Mouse (Mus musculus) spleen, postnatal 0 days (tissue): ENCODE measurements around the gene Pkig. TPM values are rescaled to one million over a fixed set of nuclear protein-coding genes. Genes with fewer than 3 reads are reported as not detected.

Experiments used
- polyA plus RNA-seq: library from polyadenylated mRNA; unstranded; fragments of >200 nt; fragmentation: Nextera tagmentation; extraction: Ambion mirVana; gene quantifications from 2 replicates; pipeline ENCODE4 v1.2.1, GENCODE M21; 2015

The Pkig gene
- polyA plus RNA-seq = 158 and 175 TPM in 2 replicates

GRCm38 (mm10) chr2:163657975-163658886 is at the start of gene Pkig:
Gene Pkig (plus strand): TSS chr2:163658386.

DNA sequence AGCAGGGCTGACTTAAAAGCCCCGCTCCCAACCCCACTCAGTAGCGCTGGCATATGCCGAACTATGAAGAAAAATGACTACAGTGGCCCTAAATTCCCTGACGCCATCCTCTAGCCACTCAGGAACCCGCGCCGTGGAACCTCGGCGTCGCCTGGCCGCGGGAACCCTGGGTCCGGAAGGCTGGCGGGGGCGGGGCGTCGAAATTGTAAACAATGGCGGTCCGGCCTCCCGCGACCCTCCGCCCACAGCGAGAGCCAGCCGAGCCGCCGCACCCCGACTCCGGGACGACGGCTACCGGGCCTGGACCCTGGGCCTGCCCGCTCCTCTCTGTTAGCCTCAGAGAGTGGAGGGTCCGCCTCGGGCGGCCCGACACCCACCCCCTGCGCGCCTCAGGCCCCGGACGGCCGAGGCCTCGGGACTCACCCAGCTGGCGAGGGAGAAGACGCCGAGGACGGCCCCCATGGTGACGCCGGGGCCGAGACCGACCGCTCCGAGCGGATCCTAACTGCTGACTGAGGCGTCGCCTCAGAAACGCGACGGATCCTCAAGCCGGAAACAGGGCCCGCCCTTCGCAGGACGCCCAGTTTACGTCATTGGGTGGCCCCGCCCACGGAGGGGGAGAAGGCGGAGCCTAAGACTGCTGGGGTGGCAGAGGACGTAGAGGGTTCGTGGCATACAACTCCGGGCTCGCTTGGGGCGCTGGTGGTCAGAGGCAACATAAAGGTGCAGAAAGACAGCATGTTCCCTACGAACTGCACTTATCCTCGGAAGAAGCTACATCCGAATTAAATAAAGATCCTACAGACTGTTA is 13.4 kb upstream of the Pkig start, which contains the start of gene Serinc3:
TSS of gene Serinc3 (minus strand) at position 557 of the 811 bp plus-strand sequence.

DNA sequence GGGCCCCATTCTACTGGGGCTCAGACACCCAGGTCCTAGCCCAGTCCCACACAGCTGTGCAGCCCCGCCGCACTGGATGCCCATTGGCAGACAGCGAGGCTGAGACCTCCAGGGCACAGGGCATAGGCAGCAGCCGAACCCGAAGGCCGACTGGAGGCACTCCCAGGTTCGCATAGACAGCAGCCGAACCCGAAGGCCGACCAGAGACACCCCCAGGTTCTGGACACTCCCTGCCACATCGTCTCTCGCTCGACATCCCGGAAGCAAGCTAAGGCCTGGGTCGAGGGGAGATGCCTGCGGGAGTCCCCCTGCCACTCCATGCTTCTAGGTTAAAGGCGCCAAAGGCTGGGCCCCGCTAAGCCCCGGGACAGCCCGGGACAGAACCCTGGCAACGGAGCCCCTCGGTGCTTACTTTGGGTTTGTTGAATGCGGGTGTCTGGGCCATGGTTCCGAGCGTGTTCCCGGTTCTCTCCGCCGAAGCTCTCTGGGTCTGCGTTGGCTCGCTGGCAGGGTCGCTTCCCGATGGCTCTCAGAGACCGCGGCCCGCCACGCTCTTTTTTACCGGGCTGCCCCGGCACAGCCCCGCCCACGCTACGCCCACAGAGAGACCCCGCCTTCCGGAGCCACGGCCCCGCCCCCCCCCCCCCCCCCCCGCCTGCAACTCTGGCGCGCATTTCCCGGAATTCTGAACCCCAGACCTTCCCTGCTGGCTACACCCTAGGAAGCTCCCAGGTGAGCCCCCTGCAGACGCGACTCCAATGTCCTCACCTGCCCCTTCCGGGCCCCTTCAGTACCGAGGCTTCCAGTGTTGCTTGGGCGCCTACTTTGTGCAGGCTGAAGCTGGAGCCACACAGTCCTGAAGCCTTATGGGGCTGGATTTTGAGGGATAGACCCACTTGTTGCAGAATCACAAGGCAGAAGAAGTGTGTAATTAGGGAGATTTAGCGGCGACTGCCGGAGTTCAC is 91.7 kb downstream of the Pkig start, which contains the start of gene Ada:
TSS of gene Ada (minus strand) at position 593 of the 965 bp plus-strand sequence.

Other genes starting within 250 kb of the Pkig start
- gene Oser1, start 233.7 kb upstream of the Pkig start, polyA plus RNA-seq = 44.9 and 45.3 TPM in 2 replicates
- gene Gdap1l1, start 219.9 kb upstream of the Pkig start, polyA plus RNA-seq = 0.19 and 0.38 TPM in 2 replicates
- gene Fitm2, start 185.8 kb upstream of the Pkig start, polyA plus RNA-seq = 2.8 and 3.0 TPM in 2 replicates
- not detected in 2 replicates for gene R3hdml, start 166.1 kb upstream of the Pkig start, polyA plus RNA-seq
- gene Hnf4a, start 151.6 kb upstream of the Pkig start, polyA plus RNA-seq = 0.40 and 0.58 TPM in 2 replicates
- 13.3 and 16.1 TPM in 2 replicates for gene Ttpal, start 56.1 kb upstream of the Pkig start, polyA plus RNA-seq
- gene Serinc3, start 13.3 kb upstream of the Pkig start, polyA plus RNA-seq = 196 and 202 TPM in 2 replicates
- 4.2 and 5.8 TPM in 2 replicates for gene Ada, start 91.9 kb downstream of the Pkig start, polyA plus RNA-seq
- 0.11 and 0.22 TPM in 2 replicates for gene Ccn5, start 162.5 kb downstream of the Pkig start, polyA plus RNA-seq
- not detected in 2 replicates for gene Kcnk15, start 195.3 kb downstream of the Pkig start, polyA plus RNA-seq